Mouse (Mus musculus): ENCODE measurements around the gene Pak6. TPM values are rescaled to one million over a fixed set of nuclear protein-coding genes. Genes with fewer than 3 reads are reported as not detected.
A peak's percentile ranks its signal among the peaks of the same experiment; 100 is the strongest.

Pak6 gene
- total RNA-seq, 2 experiments from 2014 or later = 168 to 174 TPM

DNA sequence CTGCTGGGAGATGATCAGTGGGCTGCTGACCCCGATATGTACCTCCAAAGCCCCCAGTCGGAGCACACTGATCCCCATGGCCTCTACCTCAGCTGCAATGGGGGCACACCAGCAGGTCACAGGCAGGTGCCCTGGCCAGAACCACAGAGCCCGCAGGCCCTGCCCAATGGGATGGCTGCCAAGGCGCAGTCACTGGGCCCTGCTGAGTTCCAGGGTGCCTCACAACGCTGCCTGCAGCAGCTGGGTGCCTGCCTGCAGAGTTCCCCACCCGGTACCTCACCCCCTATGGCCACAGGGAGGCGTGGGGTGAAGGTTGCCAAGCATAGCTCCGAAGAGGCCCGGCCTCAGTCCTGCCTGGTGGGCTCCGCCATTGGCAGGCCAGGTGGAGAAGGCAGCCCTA, 26.8 kb downstream of the Pak6 start:
- intact Hi-C loops (cut with DNase I) = loop anchor here (10.0 kb wide), 2 partner anchors 205 to 425 kb away; no protein-coding TSS in a partner anchor

GRCm38 (mm10) chr2:118693370-118693966, 30.4 kb downstream of the Pak6 start:
- intact Hi-C loops (cut with DNase I) = loop anchor here (10.0 kb wide), 2 partner anchors 209 to 429 kb away; no protein-coding TSS in a partner anchor
- no peak for DNase-seq (ENCODE audit: extremely low spot score in 1 of 2, low spot score in 2 of 2)

More for the DNA sequence above, 26.8 kb downstream of the Pak6 start:
- no peak for DNase-seq (ENCODE audit: extremely low spot score in 1 of 2, low spot score in 2 of 2)

DNA sequence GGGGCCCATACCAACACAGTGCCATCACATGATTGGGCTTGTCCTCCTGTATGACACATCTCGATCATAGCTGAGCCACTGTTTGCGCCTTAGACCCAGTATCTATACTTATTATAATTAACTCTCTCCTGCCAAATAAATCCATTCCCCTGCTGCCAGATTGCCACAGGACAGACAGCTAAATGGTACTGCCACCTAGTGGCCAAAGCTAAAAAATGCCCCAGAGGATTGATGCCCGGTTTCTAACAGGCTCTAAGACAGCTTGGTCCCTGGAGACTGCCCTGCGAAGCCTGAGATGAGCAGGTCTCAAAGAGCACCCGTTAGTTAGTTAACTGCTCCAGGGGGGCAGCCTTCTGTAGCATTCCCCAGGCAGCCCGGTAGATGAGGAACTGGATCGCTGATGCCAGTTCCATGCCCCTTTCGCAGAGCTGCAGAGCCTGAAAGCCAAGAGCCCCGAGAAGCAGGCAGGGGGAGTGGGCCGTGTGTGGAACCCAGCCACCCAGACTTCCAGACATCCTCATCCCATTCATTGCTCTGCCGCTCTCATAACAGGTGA, 32.7 kb downstream of the Pak6 start:
- intact Hi-C loops (cut with DNase I) = loop anchor here (2.0 to 10.0 kb wide), 4 partner anchors 37 to 431 kb away; no protein-coding TSS in a partner anchor
- DNase-seq (ENCODE audit: extremely low spot score in 1 of 2, low spot score in 2 of 2) = peak; percentile 52 to 57

GRCm38 (mm10) chr2:118696451-118697308, 33.6 kb downstream of the Pak6 start:
- peak in 1 of 2 experiments; percentile 54 for DNase-seq (ENCODE audit: extremely low spot score in 1 of 2, low spot score in 2 of 2)
- intact Hi-C loops (cut with DNase I) = loop anchor here (2.0 to 10.0 kb wide), 4 partner anchors 36 to 432 kb away; no protein-coding TSS in a partner anchor

- DNase-seq (ENCODE audit: extremely low spot score in 1 of 2, low spot score in 2 of 2) = no peak
- intact Hi-C loops (cut with DNase I) = loop anchor here (2.0 to 10.0 kb wide), 4 partner anchors 35 to 433 kb away; no protein-coding TSS in a partner anchor
Measured at GRCm38 (mm10) chr2:118697311-118697877, 34.3 kb downstream of the Pak6 start.

DNA sequence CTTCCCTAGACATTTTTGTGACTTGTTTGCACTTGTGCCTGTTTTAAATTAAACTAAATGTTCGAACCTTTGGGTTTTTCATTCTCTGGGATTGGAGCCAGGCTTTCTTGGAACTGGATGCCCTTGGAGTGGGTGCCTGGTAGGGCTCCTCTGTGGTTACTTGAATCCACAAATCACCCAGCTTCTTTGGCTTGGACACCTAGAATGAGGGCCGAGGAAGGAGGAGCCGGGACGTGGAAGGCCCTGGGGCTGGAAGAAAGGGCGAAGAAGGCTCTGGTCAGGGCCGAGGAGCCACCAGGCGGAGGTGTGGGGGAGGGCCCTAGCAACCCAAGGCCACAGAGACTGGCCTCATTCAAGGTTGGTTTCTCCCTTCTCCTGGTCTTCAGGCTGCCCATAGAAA, 34.9 kb downstream of the Pak6 start:
- DNase-seq (ENCODE audit: extremely low spot score in 1 of 2, low spot score in 2 of 2) = no peak
- intact Hi-C loops (cut with DNase I) = loop anchor here (2.0 to 10.0 kb wide), 4 partner anchors 34 to 433 kb away; no protein-coding TSS in a partner anchor

GRCm38 (mm10) chr2:118700179-118701062, 37.3 kb downstream of the Pak6 start:
- peak in 1 of 2 experiments; percentile 88 for DNase-seq (ENCODE audit: extremely low spot score in 1 of 2, low spot score in 2 of 2)
- intact Hi-C loops (cut with DNase I) = loop anchor here (5.0 kb wide), 2 partner anchors 47 to 182 kb away; partner anchors contain the start of gene Inafm2

DNA sequence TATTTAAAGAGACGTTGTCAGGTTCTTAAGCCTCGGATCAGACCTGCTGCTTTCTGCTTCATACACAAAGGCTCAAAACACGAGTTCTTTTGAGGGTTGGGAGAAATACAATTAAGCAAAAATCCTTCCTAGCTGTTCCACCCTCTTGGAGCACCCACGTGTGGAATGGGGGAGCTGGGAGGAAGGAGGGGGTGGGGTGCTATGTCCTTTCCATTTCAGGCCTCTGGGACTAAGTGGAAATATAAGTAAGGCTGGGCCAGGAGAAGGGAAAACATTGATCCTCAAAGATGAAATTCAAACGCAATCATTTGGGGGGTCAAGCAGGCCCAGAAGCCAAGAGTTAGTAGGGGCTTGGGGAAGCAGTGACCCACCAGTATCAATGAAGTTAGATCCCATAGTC, 38.1 kb downstream of the Pak6 start:
- DNase-seq (ENCODE audit: extremely low spot score in 1 of 2, low spot score in 2 of 2) = no peak
- intact Hi-C loops (cut with DNase I) = loop anchor here (5.0 kb wide), 2 partner anchors 46 to 181 kb away; partner anchors contain the start of gene Inafm2

DNA sequence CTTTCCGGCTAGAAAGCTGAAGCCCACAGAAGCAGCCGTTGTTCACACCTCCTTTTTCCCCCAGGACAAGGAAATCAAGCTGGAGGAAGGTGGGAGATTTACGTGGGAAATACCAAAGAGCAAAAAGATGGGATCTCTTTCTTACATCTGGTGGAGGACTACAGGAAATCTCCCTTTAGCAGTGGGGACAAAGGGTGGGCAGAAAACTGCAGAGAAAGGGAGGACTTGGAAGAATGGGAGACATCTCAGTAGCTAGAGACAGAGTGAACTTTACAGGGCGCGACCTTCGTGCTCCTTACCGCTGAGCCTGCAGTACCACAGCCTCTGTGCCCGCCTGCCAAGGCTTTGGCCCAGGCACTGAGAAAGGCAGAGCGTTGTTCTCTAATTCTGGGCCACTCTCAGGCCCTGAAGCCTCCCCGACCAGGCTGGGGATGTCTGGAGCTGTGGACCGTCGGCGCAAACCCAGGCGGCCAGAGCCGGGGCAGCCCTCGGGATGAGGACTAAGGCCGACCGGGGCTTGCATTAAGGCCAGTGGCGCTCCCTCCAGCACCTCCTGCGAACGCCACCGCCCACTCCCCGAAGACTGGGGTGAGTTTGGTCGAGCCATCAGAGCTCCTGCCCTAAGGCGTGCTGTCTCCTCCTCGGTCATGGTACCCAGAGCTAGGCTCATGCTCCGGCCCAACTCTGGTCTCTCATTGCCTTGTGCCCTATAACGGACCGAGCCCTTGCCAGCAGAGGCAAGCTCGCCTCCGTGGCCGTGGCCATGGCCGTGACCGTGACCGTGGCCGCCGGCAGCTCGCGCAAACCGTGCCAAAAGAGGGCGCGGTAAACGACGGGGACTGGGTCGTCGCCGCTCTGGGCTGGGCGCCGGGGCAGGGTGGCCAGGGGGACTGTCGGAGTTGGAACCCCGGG, 39.1 kb downstream of the Pak6 start:
- DNase-seq (ENCODE audit: extremely low spot score in 1 of 2, low spot score in 2 of 2) = no peak
- intact Hi-C loops (cut with DNase I) = loop anchor here (5.0 kb wide), 2 partner anchors 45 to 180 kb away; partner anchors contain the start of gene Inafm2

DNA sequence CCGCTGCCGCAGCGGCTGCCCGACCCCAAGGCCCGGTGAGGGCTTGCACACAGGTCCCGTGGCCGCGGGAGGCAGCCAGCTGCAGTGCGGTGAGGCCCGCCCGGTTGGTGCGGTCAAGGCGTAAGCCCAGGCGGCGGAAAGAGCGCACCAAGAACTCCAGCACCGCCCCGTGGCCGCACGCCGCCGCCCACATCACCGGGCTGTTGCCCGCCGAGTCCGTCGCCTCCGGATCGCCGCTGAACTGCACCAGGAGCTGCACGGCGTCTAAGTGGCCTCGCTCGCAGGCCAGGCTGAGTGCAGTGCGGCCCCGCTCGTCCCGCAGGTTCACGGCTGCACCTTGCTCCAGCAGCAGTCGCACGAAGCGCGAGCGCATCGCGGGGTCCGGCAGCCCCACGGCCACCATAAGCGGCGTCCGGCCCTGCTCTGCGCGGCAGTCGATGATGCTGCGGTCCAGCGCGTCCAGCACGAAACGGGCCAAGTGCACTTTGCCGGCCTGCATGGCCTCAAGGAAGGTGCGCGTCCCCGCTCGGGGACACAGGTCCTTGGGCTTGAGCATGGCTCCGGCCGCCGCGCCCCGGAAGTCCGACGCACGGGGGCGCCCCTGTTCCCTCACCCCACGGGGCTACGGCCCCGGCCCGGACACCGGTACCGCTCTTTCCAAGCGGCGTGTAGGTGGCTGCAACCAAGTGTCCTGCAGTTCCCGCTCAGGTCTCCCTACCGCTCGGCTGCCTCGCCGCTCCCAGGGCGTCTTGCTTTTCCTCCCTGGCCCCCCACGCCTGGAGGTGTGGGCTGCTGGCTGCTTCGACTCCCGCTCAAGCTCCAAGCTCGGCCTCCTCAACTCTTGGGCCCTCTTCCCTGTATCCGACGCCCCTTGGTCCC, 40.0 kb downstream of the Pak6 start:
- DNase-seq (ENCODE audit: extremely low spot score in 1 of 2, low spot score in 2 of 2) = peak in 1 of 2 experiments; percentile 72
- intact Hi-C loops (cut with DNase I) = loop anchor here (5.0 kb wide), 2 partner anchors 44 to 179 kb away; partner anchors contain the start of gene Inafm2

DNA sequence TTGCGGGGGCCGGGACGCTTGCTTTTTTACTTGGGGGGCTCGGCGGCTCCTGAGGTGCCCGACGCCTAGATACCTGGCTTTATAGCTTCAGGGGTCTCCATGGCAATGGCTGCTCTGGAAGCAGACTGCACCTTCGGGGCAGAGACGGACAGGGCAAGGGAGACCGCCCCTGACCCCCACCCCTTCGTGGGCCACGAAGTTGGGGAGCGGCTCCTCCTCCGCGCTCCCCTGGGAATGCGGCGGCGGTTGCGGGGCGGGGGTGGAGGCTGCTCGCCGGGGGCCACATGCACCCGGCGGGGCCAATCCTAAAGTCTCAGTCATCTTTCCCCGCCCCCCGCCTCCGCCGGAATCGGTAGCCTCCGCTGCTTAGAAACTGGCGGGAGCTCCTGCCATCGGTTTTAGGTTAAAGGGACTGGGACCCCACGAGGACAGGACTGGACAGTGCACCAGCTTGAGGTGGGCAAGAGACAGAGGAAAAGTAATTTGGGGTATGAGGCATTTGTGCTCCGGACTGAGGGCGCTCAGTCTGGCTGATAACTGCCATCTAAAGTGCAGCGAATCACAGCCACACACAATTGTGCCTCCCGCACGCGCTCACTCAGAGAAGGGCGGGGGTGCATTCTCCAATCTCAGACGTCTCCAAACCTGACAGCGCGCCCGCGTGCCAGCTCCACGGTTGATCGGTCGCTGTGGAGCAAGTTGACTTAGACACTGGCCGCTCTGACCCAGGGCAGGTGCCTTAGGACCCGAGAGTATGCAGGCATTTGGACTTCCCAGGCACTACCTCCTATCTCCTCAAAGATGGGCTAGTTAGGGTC, 41.0 kb downstream of the Pak6 start, which contains the start of gene Ankrd63:
TSS of gene Ankrd63 (minus strand) at position 51 of the 818 bp plus-strand sequence.
- DNase-seq (ENCODE audit: extremely low spot score in 1 of 2, low spot score in 2 of 2) = no peak
- intact Hi-C loops (cut with DNase I) = loop anchor here (5.0 kb wide), 2 partner anchors 43 to 178 kb away; partner anchors contain the start of gene Inafm2

GRCm38 (mm10) chr2:118706436-118706835, 43.3 kb downstream of the Pak6 start:
- DNase-seq (ENCODE audit: extremely low spot score in 1 of 2, low spot score in 2 of 2) = no peak
- intact Hi-C loops (cut with DNase I) = no loop called here

DNA sequence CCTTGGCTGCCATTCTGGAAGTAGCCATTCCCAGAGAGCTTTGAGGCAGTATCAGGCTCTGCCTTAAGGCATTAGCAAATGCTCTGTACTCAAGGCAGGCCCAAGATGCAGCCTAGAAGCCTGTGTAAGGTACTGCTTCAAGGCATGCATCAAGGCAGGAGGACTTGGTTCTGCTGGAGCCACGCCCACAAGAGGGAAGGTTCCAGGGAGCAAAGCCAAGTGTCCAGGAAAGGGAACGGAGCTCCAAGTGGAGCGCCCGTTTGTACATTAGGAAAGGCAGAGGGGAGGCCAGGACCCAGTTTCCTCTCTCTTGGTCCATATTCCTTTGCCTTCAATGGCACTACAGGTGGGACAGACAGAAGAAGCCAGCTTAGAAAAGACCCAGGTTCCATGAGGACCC, 45.4 kb downstream of the Pak6 start:
- no peak for DNase-seq (ENCODE audit: extremely low spot score in 1 of 2, low spot score in 2 of 2)
- intact Hi-C loops (cut with DNase I) = no loop called here

DNA sequence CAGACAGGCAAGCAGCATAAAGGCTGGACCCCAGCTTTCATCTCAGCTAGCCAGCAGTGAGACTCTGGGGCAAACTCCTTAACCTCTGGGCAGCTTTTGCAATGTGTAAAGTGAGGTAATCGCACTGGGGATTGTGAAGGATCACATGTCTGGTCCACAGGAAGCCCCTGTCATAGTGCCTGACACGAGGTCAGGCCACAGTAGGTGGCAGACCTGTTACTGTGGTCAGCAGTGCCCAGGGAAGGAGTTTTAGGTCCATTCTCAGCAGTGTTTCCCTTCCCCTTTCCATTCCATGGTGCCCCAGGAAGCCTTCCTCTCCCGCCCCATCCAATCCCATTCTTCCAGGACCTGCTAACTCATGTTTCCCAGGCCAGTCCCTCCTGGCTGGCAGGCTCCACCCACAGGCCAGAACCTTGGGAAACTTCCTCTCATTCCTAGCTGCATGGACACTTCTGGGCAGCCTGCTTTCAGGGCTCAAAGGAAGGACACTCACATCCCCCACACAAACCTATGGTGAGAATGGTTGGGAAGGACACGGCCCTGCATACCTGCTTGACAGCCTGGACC, 46.6 kb downstream of the Pak6 start:
- intact Hi-C loops (cut with DNase I) = no loop called here
- peak in 1 of 2 experiments; percentile 51 for DNase-seq (ENCODE audit: extremely low spot score in 1 of 2, low spot score in 2 of 2)

DNA sequence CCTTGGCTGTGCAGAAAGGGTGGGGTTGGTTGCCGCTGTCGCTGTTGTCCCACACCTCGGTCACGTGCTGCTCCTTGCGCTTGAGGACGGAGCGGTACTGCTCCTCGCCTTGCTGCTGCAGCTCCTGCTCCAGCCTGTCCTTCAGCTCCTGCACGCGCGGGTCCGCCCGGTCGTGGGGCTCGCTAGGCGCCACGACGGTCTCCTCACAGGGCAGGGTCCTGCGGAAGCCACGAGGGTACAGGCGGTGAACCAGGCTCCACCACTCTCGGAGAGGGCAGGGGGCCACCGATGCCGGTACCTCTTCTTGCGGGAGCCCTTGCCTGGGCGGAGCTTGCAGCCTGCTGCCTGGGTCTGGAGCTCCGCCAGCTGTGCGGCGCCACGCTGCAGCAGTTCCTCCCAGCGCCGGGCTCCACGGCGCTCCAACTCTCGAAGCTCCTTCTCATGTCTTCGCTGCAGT, 48.0 kb downstream of the Pak6 start:
- intact Hi-C loops (cut with DNase I) = no loop called here
- peak in 1 of 2 experiments; percentile 82 for DNase-seq (ENCODE audit: extremely low spot score in 1 of 2, low spot score in 2 of 2)
